Mouse (Mus musculus) embryonic facial prominence, embryonic 13.5 days (tissue): ENCODE measurements at regions not wholly inside any gene's neighbourhood (a gene's known extent, or its start where the extent isn't known, plus 50 kb on each side); places are given as distances from the start of the nearest gene placed in this dataset.

ENCODE experiments used
- ATAC-seq: fragments of 200-750 bp; cut with Nextera tagmentation; 2 replicates; pipeline ENCODE4 v1.8.0; 2017; ENCODE audit warnings: low read depth; ENCODE audit not compliant: insufficient number of reproducible peaks, insufficient read depth, low FRiP score, low TSS enrichment
- H3K27ac ChIP-seq: fragments of 300-500 bp; sonication (generic); 2 replicates; pipeline ENCODE4 v1.5.1; 2015; ENCODE audit warnings: moderate library complexity, mild to moderate bottlenecking, inconsistent platforms
- H3K27me3 ChIP-seq: fragments of 300-500 bp; sonication (generic); 2 replicates; pipeline ENCODE4 v1.6.1; 2015; ENCODE audit warnings: mild to moderate bottlenecking, inconsistent platforms
- H3K36me3 ChIP-seq: fragments of 300-500 bp; sonication (generic); 2 replicates; pipeline ENCODE4 v1.6.1; 2015; ENCODE audit warnings: mild to moderate bottlenecking, inconsistent platforms
- H3K4me1 ChIP-seq: fragments of 300-500 bp; sonication (generic); 2 replicates; pipeline ENCODE4 v1.6.1; 2015; ENCODE audit warnings: inconsistent platforms
- H3K4me2 ChIP-seq: fragments of 300-500 bp; sonication (generic); 2 replicates; pipeline ENCODE4 v1.6.1; 2015; ENCODE audit warnings: moderate library complexity, mild to moderate bottlenecking, inconsistent platforms
- H3K4me3 ChIP-seq: fragments of 300-500 bp; sonication (generic); 2 replicates; pipeline ENCODE4 v1.5.1; 2015; ENCODE audit warnings: mild to moderate bottlenecking, inconsistent platforms
- H3K9ac ChIP-seq: fragments of 300-500 bp; sonication (generic); 2 replicates; pipeline ENCODE4 v1.6.1; 2015; ENCODE audit warnings: mild to moderate bottlenecking, inconsistent platforms
- H3K9me3 ChIP-seq: fragments of 300-500 bp; sonication (generic); 2 replicates; pipeline ENCODE4 v1.6.1; 2016; ENCODE audit warnings: inconsistent platforms
- WGBS: fragments of 180-500 bp; shearing (Covaris S2); methylation state at CpG from one replicate; pipeline ENCODE4 v1.1.7; 2015; ENCODE audit warnings: mixed read lengths; 5-methylcytosine and 5-hydroxymethylcytosine counted together

- H3K27me3 ChIP-seq: no peaks in the 10 kb centered on the region
- H3K9ac ChIP-seq: no peak overlapping the region
- H3K9me3 ChIP-seq: no peaks in the 10 kb centered on the region
- H3K4me3 ChIP-seq: no peak overlapping the region
- H3K27ac ChIP-seq: no peak overlapping the region
- ATAC-seq: no peak
- H3K36me3 ChIP-seq: no peaks in the 10 kb centered on the region
- 82% methylated on average over 14 of the region's 14 CpGs for WGBS
- H3K4me1 ChIP-seq: no peaks in the 10 kb centered on the region
- H3K4me2 ChIP-seq: no peak overlapping the region
Measured at GRCm38 (mm10) chr19:21066432-21067113, 112.6 kb upstream of the Tmc1 start.

- no peak overlapping the region for H3K27ac ChIP-seq
- H3K4me3 ChIP-seq: no peak overlapping the region
- no peak for ATAC-seq
- WGBS: 86% methylated on average over 3 of the region's 3 CpGs
- no peaks in the 10 kb centered on the region for H3K4me1 ChIP-seq
- H3K9me3 ChIP-seq: no peaks in the 10 kb centered on the region
- H3K4me2 ChIP-seq: no peak overlapping the region
- no peaks in the 10 kb centered on the region for H3K36me3 ChIP-seq
- no peak overlapping the region for H3K9ac ChIP-seq
- H3K27me3 ChIP-seq: no peaks in the 10 kb centered on the region
Measured at GRCm38 (mm10) chr19:21064902-21065301, 110.9 kb upstream of the Tmc1 start.

- no peaks in the 10 kb centered on the region for H3K9me3 ChIP-seq
- no peak for ATAC-seq
- no peaks in the 10 kb centered on the region for H3K36me3 ChIP-seq
- WGBS: 82% methylated on average over 11 of the region's 11 CpGs
- H3K4me1 ChIP-seq: no peaks in the 10 kb centered on the region
- no peak overlapping the region for H3K4me3 ChIP-seq
- H3K9ac ChIP-seq: no peak overlapping the region
- H3K27ac ChIP-seq: no peak overlapping the region
- no peaks in the 10 kb centered on the region for H3K27me3 ChIP-seq
- H3K4me2 ChIP-seq: no peak overlapping the region
Measured at GRCm38 (mm10) chr19:21053597-21054544, 99.9 kb upstream of the Tmc1 start.

- no peaks in the 10 kb centered on the region for H3K9me3 ChIP-seq
- no peak overlapping the region for H3K27ac ChIP-seq
- no peaks in the 10 kb centered on the region for H3K27me3 ChIP-seq
- H3K4me2 ChIP-seq: no peak overlapping the region
- no peaks in the 10 kb centered on the region for H3K36me3 ChIP-seq
- ATAC-seq: no peak
- 87% methylated on average over 3 of the region's 3 CpGs for WGBS
- H3K4me3 ChIP-seq: no peak overlapping the region
- no peak overlapping the region for H3K9ac ChIP-seq
- no peaks in the 10 kb centered on the region for H3K4me1 ChIP-seq
Measured at GRCm38 (mm10) chr19:21052771-21053170, 98.8 kb upstream of the Tmc1 start.

- H3K9ac ChIP-seq: no peak overlapping the region
- H3K27me3 ChIP-seq: no peaks in the 10 kb centered on the region
- no peaks in the 10 kb centered on the region for H3K36me3 ChIP-seq
- H3K27ac ChIP-seq: no peak overlapping the region
- H3K4me2 ChIP-seq: no peak overlapping the region
- 74% methylated on average over 4 of the region's 4 CpGs for WGBS
- no peak overlapping the region for H3K4me3 ChIP-seq
- no peaks in the 10 kb centered on the region for H3K4me1 ChIP-seq
- H3K9me3 ChIP-seq: no peaks in the 10 kb centered on the region
- no peak for ATAC-seq
Measured at GRCm38 (mm10) chr19:21051872-21052271, 97.9 kb upstream of the Tmc1 start.

- Histone ChIP-seq H3K4me1 (no peaks in the 10 kb centered on the region), H3K9me3 (no peaks in the 10 kb centered on the region), H3K9ac (no peak overlapping the region), H3K36me3 (no peaks in the 10 kb centered on the region), H3K4me2 (no peak overlapping the region), H3K4me3 (no peak overlapping the region), H3K27me3 (no peaks in the 10 kb centered on the region), H3K27ac (no peak overlapping the region)
- ATAC-seq: no peak
- WGBS: 58% methylated on average over 9 of the region's 9 CpGs
Measured at GRCm38 (mm10) chr19:21050994-21051721, 97.2 kb upstream of the Tmc1 start.

GRCm38 (mm10) chr19:21049301-21049700, 95.3 kb upstream of the Tmc1 start:
- peaks cover 6% of the 10 kb centered on the region for H3K9me3 ChIP-seq
- ATAC-seq: no peak
- H3K27me3 ChIP-seq: no peaks in the 10 kb centered on the region
- no peaks in the 10 kb centered on the region for H3K4me1 ChIP-seq
- H3K4me2 ChIP-seq: no peak overlapping the region
- no peak overlapping the region for H3K4me3 ChIP-seq
- no peak overlapping the region for H3K27ac ChIP-seq
- no peaks in the 10 kb centered on the region for H3K36me3 ChIP-seq
- no peak overlapping the region for H3K9ac ChIP-seq

GRCm38 (mm10) chr19:21045565-21045964, 91.6 kb upstream of the Tmc1 start:
- no peaks in the 10 kb centered on the region for H3K4me1 ChIP-seq
- H3K9ac ChIP-seq: no peak overlapping the region
- ATAC-seq: no peak
- H3K36me3 ChIP-seq: no peaks in the 10 kb centered on the region
- H3K4me3 ChIP-seq: no peak overlapping the region
- no peak overlapping the region for H3K27ac ChIP-seq
- no peak overlapping the region for H3K4me2 ChIP-seq
- no peaks in the 10 kb centered on the region for H3K27me3 ChIP-seq
- H3K9me3 ChIP-seq: peaks cover 16% of the 10 kb centered on the region
- 83% methylated on average over 12 of the region's 12 CpGs for WGBS

GRCm38 (mm10) chr19:21043958-21044357, 90.0 kb upstream of the Tmc1 start:
- no peak overlapping the region for H3K9ac ChIP-seq
- no peaks in the 10 kb centered on the region for H3K4me1 ChIP-seq
- no peak overlapping the region for H3K27ac ChIP-seq
- H3K36me3 ChIP-seq: no peaks in the 10 kb centered on the region
- WGBS: 92% methylated on average over 4 of the region's 4 CpGs
- H3K27me3 ChIP-seq: no peaks in the 10 kb centered on the region
- peaks cover 16% of the 10 kb centered on the region for H3K9me3 ChIP-seq
- H3K4me2 ChIP-seq: no peak overlapping the region
- ATAC-seq: no peak
- no peak overlapping the region for H3K4me3 ChIP-seq

GRCm38 (mm10) chr19:21042536-21042935, 88.5 kb upstream of the Tmc1 start:
- no peak for ATAC-seq
- 74% methylated on average over 3 of the region's 3 CpGs for whole genome bisulfite sequencing
- no peak overlapping the region for H3K4me3 ChIP-seq

GRCm38 (mm10) chr19:21037448-21038077, 83.6 kb upstream of the Tmc1 start:
- Histone ChIP-seq H3K9me3 (no peaks in the 10 kb centered on the region), H3K4me1 (0 out of 2 replicates have a peak, but pooled peaks cover 8% of the 10 kb centered on the region), H3K4me2 (no peak overlapping the region), H3K27ac (no peak overlapping the region), H3K36me3 (no peaks in the 10 kb centered on the region), H3K9ac (no peak overlapping the region), H3K27me3 (no peaks in the 10 kb centered on the region), H3K4me3 (no peak overlapping the region)
- no peak for ATAC-seq
- 47% methylated on average over 10 of the region's 10 CpGs for WGBS

More at GRCm38 (mm10) chr19:21042536-21042935, 88.5 kb upstream of the Tmc1 start:
- no peak overlapping the region for H3K27ac ChIP-seq
- H3K9me3 ChIP-seq: peaks cover 16% of the 10 kb centered on the region
- no peaks in the 10 kb centered on the region for H3K4me1 ChIP-seq
- H3K4me2 ChIP-seq: no peak overlapping the region
- no peak overlapping the region for H3K9ac ChIP-seq
- no peaks in the 10 kb centered on the region for H3K36me3 ChIP-seq
- H3K27me3 ChIP-seq: no peaks in the 10 kb centered on the region
